Mouse (Mus musculus): ENCODE measurements around the gene Zfp184. TPM values are rescaled to one million over a fixed set of nuclear protein-coding genes. Genes with fewer than 3 reads are reported as not detected.

Zfp184 gene
- polyA plus RNA-seq, 1 experiment from 2014 or later: 0.89 TPM

DNA sequence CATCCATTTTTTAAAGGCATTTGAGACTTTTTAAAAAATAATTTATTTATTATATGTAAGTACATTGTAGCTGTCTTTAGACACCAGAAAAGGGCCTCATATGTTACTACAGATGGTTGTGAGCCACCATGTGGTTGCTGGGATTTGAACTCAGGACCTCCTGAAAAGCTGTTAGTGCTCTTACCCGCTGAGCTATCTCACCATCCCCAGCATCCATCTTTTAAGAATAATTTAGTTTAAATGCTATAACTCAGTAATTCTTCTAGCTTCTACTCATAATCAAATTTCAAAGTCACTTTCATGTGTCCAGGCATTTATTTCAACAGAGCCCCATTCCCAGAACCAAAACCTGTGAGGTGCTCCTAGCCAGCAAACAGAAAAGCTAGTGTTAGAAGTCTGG is 1.2 kb upstream of the Zfp184 start:
- Histone ChIP-seq H3K4me3 (replicated peaks) (no peak overlapping the region), H3K27ac (no peak overlapping the region), H3K27me3 (no peaks in the 10 kb centered on the region), H3K4me2 (0 out of 2 replicates have a peak overlapping the region, but pooled peaks have one; percentile 85), H3K36me3 (no peaks in the 10 kb centered on the region), H3K9me3 (replicated peaks) (no peaks in the 10 kb centered on the region), H3K9ac (no peak overlapping the region), H3K4me1 (replicated peaks) (peaks cover 24% of the 10 kb centered on the region)
- DNase-seq (no peak), ATAC-seq (ENCODE audit: low read depth) (no peak)
- 75% methylated on average over 1 of the region's 1 CpGs for WGBS (ENCODE audit: insufficient replicate concordance)

DNA sequence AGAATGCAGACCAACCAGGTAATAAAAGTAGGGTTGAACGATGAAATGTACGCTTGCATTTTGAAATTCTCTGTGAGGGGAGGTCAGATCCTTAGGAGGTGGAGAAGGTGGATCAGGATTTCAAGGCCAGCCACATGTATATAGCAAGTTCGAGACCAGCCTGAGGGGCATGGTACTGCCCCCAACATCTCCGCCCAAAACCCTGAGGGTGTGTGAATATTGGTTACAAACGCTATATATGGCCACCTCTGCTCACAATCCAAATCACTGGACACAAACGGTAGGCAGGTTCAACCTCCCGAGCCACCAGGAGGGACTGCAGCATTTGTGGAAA is 335 bp upstream of the Zfp184 start:
- H3K27ac ChIP-seq: no peak overlapping the region

DNA sequence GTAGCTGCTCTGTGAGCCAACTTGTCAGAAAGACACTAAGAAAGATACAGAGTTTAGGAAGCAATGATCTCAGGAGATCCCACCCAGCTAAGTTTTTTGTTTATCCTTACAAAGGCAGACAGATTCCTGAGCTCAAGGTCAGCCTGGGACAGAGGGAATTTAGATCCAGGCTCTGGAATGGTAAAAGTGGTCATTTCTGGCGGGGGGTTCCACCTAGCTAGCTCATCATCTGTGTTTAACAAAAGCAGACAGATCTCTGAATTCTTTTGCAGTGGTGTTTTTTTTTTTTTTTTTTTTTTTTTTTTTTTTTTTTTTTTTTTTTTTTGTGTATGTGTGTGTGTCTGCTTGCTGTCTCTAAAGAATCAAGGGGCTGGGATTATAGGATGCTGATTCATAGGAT is 24.4 kb downstream of the Zfp184 start:
- no peak for ATAC-seq (ENCODE audit: low read depth)
- Histone ChIP-seq H3K27me3 (peaks cover 7% of the 10 kb centered on the region; the same call in 1 of the 2 replicates), H3K4me2 (no peak overlapping the region), H3K36me3 (no peaks in the 10 kb centered on the region), H3K4me1 (replicated peaks) (peaks cover 3% of the 10 kb centered on the region; the same call in 1 of the 2 replicates), H3K4me3 (replicated peaks) (no peak overlapping the region), H3K27ac (no peak overlapping the region), H3K9ac (no peak overlapping the region), H3K9me3 (replicated peaks) (no peaks in the 10 kb centered on the region)
- no peak for DNase-seq
- WGBS (ENCODE audit: insufficient replicate concordance): 37% methylated on average over 1 of the region's 1 CpGs

More for the DNA sequence above, 335 bp upstream of the Zfp184 start:
- Histone ChIP-seq H3K4me3 (replicated peaks) (peak overlapping the region; percentile 73), H3K9ac (peak overlapping the region; percentile 74), H3K9me3 (replicated peaks) (no peaks in the 10 kb centered on the region), H3K4me1 (replicated peaks) (peaks cover 24% of the 10 kb centered on the region), H3K27me3 (no peaks in the 10 kb centered on the region), H3K4me2 (peak overlapping the region; percentile 85), H3K36me3 (no peaks in the 10 kb centered on the region)
- WGBS (ENCODE audit: insufficient replicate concordance): under 1% methylated on average over 7 of the region's 7 CpGs
- DNase-seq (no peak), ATAC-seq (ENCODE audit: low read depth) (0 out of 2 replicates have a peak, but pooled peaks have one; percentile 16)

DNA sequence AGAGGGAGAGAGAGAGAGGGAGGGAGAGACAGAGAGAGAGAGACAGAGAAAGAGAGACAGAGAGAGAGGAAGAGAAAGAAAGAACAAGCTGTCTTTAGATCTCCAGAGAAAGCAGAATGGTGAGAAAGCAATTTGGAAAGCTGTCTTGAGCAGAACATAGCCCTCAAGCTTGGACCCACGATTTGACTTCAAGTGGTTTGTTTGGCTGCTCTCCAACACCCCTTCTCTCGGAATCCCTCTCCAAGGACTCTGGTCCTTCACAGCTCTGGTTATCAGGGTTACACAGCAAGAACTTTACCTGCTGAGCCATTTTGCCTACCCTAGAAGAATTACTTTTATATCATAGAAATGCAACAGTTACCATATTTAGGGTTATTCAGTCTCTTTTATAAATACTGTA is 24.9 kb downstream of the Zfp184 start:
- WGBS (ENCODE audit: insufficient replicate concordance): 50% methylated on average over 2 of the region's 2 CpGs
- no peak overlapping the region for H3K4me2 ChIP-seq
- DNase-seq (no peak), ATAC-seq (ENCODE audit: low read depth) (no peak)
- no peak overlapping the region for H3K4me3 ChIP-seq (replicated peaks)
- H3K36me3 ChIP-seq: no peaks in the 10 kb centered on the region
- no peak overlapping the region for H3K9ac ChIP-seq
- H3K27ac ChIP-seq: no peak overlapping the region
- H3K9me3 ChIP-seq (replicated peaks): no peaks in the 10 kb centered on the region
- H3K4me1 ChIP-seq (replicated peaks): peaks cover 3% of the 10 kb centered on the region; the same call in 1 of the 2 replicates
- H3K27me3 ChIP-seq: peaks cover 7% of the 10 kb centered on the region; the same call in 1 of the 2 replicates

DNA sequence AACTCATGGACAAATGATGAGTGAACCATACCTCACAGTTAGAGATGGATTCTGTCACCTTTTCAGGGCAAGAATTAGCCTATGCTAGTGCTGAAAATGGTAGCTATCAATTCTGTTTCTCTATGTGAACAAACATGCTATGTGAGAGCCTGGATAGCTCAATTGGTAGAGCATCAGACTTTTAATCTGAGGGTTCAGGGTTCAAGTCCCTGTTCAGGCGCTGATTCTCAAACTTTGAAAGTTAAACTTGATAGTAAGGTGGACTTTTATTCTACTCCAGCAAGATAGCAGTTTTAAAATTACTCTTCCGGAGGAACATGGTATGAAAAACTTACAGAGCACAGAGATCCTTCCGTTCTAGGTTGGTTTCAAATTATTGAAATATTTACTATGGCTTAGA is 26.7 kb downstream of the Zfp184 start:
- 21% methylated on average over 3 of the region's 3 CpGs for WGBS (ENCODE audit: insufficient replicate concordance)
- Histone ChIP-seq H3K27me3 (peaks cover 4% of the 10 kb centered on the region; the same call in 1 of the 2 replicates), H3K4me1 (replicated peaks) (peaks cover 8% of the 10 kb centered on the region), H3K27ac (no peak overlapping the region), H3K9ac (no peak overlapping the region), H3K9me3 (replicated peaks) (no peaks in the 10 kb centered on the region), H3K36me3 (no peaks in the 10 kb centered on the region), H3K4me2 (no peak overlapping the region), H3K4me3 (replicated peaks) (no peak overlapping the region)
- DNase-seq (no peak), ATAC-seq (ENCODE audit: low read depth) (no peak)

DNA sequence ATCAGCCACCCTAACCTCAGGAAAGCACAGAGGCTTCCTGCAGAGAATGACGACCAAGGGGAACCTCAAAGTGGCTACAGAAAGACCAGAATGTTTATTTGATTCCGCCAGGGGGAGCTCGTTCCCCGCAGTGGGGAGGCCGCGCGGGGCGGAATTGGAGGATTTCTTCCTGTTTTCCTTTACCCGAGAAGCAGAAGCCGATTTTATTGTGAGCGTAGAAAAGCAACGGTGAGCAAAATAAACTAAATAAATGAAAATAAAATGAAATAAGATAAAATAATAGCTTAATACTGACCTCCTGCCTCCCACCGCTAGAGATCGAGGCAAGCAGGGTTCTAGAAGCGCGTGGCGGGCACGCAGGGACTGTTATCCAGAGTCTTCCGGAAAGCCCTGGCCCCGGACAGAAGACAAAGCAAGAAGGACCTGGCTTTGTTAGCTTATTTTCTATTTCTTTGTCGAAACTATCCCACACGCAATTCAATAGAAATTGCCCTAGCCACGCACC is 29.4 kb downstream of the Zfp184 start:
- Histone ChIP-seq H3K27ac (peak overlapping the region; percentile 82), H3K4me2 (peak overlapping the region; percentile 57), H3K4me3 (replicated peaks) (peak overlapping the region; percentile 68), H3K4me1 (replicated peaks) (peaks cover 8% of the 10 kb centered on the region), H3K27me3 (peaks cover 15% of the 10 kb centered on the region), H3K36me3 (no peaks in the 10 kb centered on the region), H3K9me3 (replicated peaks) (no peaks in the 10 kb centered on the region), H3K9ac (peak overlapping the region; percentile 79)
- ATAC-seq (ENCODE audit: low read depth) (peak; percentile 79), DNase-seq (peak; percentile 86)
- under 1% methylated on average over 23 of the region's 23 CpGs for WGBS (ENCODE audit: insufficient replicate concordance)

DNA sequence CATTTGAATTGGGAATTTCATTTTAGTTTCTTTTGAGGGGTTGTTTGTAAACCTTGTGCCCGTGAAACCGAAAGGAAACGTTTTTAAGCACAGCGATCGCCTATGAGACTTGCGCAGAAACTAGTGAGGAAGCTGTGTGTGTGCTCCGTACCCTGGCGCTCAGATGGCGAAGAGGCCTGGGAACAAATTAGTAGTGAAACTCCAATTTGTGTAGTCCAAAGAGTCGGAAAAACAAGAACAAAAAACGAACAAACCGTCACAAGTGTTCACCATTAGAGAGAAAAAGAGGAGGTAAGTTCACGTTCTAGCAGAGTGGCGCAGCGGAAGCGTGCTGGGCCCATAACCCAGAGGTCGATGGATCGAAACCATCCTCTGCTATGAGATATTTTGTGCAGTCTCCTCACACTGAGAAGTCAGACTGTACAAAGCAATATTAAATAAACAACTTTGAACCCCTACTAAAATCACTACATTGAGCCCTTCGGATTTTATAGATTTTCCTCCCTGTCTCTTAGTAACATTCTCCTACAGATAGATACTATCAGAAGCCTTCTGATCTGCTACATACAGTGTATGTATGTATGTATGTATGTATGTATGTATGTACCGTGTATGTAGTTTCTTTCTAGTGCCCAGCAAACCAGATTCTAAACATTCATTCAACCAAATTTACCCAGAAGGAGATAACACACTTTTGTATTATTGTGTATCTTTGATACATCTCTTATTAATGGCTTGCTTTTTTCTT is 30.0 kb downstream of the Zfp184 start:
- peak; percentile 73 for DNase-seq
- no peaks in the 10 kb centered on the region for H3K9me3 ChIP-seq (replicated peaks)
- peak; percentile 93 for ATAC-seq (ENCODE audit: low read depth)
- H3K9ac ChIP-seq: peak overlapping the region; percentile 79
- H3K4me2 ChIP-seq: peak overlapping the region; percentile 57
- peak overlapping the region; percentile 82 for H3K27ac ChIP-seq
- H3K27me3 ChIP-seq: peaks cover 21% of the 10 kb centered on the region
- H3K4me3 ChIP-seq (replicated peaks): peak overlapping the region; percentile 68
- no peaks in the 10 kb centered on the region for H3K36me3 ChIP-seq
- 5% methylated on average over 20 of the region's 20 CpGs for WGBS (ENCODE audit: insufficient replicate concordance)
- H3K4me1 ChIP-seq (replicated peaks): peaks cover 8% of the 10 kb centered on the region

DNA sequence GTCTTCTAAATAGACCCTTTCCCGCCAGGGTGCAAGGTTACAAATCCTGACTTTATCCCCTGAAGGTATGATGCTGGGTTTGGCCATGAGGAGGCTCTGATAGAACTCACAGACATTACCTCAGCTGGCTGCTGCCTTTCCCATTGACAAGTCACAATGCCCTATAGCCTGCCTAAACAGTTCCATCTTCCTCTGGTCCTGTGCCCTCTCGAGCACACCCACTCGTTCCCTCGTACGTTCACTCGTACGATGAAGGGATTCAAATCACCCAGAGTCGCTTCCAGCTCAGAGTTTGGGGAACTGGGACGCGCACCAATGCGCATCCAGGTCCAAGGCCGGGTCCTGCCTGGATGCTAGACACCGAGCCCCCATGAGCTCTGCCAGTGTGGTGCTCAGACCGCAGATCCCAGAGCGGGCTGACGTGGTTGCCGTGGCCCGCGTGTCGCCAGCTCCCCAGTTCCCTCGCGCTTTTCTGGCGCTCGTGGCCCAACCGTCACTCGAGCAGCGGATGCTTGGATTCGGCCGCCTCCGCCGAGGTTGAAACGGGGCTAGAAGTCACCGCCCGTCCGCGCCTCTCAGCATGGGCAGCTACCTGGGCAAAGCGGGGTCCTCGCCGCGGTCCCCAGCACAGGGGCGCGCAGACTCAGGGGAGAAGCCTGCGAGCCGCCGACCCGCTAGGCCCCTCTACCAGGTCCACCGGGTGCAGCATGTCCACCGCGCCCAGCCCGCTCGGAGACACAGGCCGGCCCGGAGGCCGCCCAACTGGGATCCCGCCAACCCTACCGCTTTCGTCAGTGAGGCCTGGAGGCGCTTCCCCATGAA is 36.3 kb downstream of the Zfp184 start, which contains the start of gene Pom121l2:
Gene Pom121l2, plus strand, starts transcription at position 214 of the 822 bp plus-strand sequence.
- Histone ChIP-seq H3K4me1 (replicated peaks) (peaks cover 10% of the 10 kb centered on the region), H3K27ac (no peak within 1 kb of the TSS), H3K36me3 (no peaks in the 10 kb centered on the region), H3K27me3 (peaks cover 82% of the 10 kb centered on the region), H3K9me3 (replicated peaks) (no peaks in the 10 kb centered on the region), H3K9ac (peak within 1 kb of the TSS; percentile 8), H3K4me2 (peak within 1 kb of the TSS; percentile 63), H3K4me3 (replicated peaks) (peak within 1 kb of the TSS; percentile 48)
- DNase-seq (no peak), ATAC-seq (ENCODE audit: low read depth) (no peak)
- under 1% methylated on average over 58 of the region's 58 CpGs for WGBS (ENCODE audit: insufficient replicate concordance)

DNA sequence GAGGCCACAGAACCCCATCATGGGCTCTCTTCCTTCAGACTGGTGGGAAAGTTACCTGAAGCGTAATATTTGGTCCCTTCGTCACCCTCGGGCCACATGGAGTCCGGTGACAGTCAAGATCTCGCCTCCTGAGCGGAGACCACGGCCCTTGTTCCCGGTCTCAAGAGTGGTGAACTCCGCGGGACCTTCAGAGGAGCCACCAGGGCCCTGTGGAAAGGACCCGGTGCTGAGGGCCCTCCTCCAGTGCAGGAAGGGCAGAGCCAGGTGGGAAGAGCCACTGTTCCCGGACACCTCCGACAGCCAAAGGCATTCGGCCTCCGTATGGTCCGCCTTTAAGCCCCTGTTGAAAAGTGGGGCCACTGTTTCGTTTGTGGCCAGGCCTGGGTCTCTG is 36.9 kb downstream of the Zfp184 start:
- Histone ChIP-seq H3K9ac (peak overlapping the region; percentile 8; the same call in 1 of the 2 replicates), H3K4me1 (replicated peaks) (peaks cover 10% of the 10 kb centered on the region), H3K9me3 (replicated peaks) (no peaks in the 10 kb centered on the region), H3K4me3 (replicated peaks) (peak overlapping the region; percentile 48), H3K27ac (no peak overlapping the region), H3K27me3 (peaks cover 85% of the 10 kb centered on the region), H3K4me2 (peak overlapping the region; percentile 63), H3K36me3 (no peaks in the 10 kb centered on the region)
- DNase-seq (no peak), ATAC-seq (ENCODE audit: low read depth) (no peak)
- 4% methylated on average over 17 of the region's 17 CpGs for WGBS (ENCODE audit: insufficient replicate concordance)

DNA sequence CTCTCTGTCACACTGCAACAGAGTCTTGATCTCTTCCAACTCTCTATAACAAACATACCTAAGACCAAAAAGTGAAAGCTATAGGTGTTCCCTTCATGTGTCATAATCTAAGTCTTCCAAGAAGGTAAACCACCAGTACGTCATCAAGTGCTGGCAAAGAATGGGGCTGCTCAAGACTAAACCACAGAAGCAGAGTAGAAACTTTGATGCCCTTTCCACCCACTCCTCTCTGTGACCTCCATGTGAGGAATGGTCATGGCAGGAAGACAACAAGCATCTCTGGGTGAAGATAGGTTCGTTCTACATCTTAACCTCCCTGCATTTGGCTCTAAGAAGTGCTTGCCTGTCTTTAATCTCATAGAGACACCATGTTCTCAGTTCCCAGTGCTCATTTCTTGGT is 39.6 kb downstream of the Zfp184 start:
- no peak overlapping the region for H3K27ac ChIP-seq
- ATAC-seq (ENCODE audit: low read depth): no peak
- DNase-seq: no peak
- no peak overlapping the region for H3K4me2 ChIP-seq
- 54% methylated on average over 2 of the region's 2 CpGs for WGBS (ENCODE audit: insufficient replicate concordance)
- H3K36me3 ChIP-seq: no peaks in the 10 kb centered on the region
- H3K27me3 ChIP-seq: peaks cover 80% of the 10 kb centered on the region
- H3K9ac ChIP-seq: no peak overlapping the region
- H3K9me3 ChIP-seq (replicated peaks): no peaks in the 10 kb centered on the region
- no peak overlapping the region for H3K4me3 ChIP-seq (replicated peaks)
- H3K4me1 ChIP-seq (replicated peaks): peaks cover 10% of the 10 kb centered on the region

DNA sequence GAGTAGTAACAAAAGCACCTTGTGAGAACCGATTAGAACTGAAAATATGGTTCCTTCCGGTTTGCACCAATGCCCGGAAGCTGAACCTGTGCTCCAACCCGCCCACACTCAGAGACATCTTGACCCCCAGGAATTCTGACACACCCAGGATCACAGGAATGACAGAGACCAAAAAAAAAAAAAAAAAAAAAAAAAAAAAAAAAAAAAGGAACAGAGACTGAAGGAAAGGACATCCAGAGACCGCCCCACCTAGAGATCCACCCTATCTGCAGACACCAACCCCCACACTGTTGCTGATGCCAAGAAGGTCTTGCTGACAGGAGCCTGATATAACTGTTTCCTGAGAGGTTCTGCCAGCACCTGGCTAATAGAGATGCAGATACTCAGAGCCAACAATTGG is 47.7 kb downstream of the Zfp184 start:
- H3K4me2 ChIP-seq: no peak overlapping the region
- no peaks in the 10 kb centered on the region for H3K36me3 ChIP-seq
- peaks cover 26% of the 10 kb centered on the region for H3K4me1 ChIP-seq (replicated peaks)
- H3K27ac ChIP-seq: no peak overlapping the region
- ATAC-seq (ENCODE audit: low read depth) (no peak), DNase-seq (no peak)
- H3K9ac ChIP-seq: no peak overlapping the region
- WGBS (ENCODE audit: insufficient replicate concordance): 61% methylated on average over 5 of the region's 5 CpGs
- H3K27me3 ChIP-seq: peaks cover 43% of the 10 kb centered on the region
- no peaks in the 10 kb centered on the region for H3K9me3 ChIP-seq (replicated peaks)
- no peak overlapping the region for H3K4me3 ChIP-seq (replicated peaks)

Data from liver, embryonic 13.5 days (tissue).